Mouse (Mus musculus) embryonic fibroblast, embryonic 13.5 days (primary cell): Measurements from ENCODE around the gene Fam3c.

Experiments
- CTCF ChIP-seq: IDR thresholded peaks from 2 replicates; pipeline ENCODE4 v1.5.1; 2011; ENCODE audit warnings: mild to moderate bottlenecking, control low read depth, low read length, moderate library complexity, borderline replicate concordance; ENCODE audit not compliant: insufficient read depth
- POLR2A ChIP-seq: IDR thresholded peaks from 2 replicates; pipeline ENCODE4 v1.6.1; 2011; ENCODE audit warnings: low read depth, mild to moderate bottlenecking, control low read depth, low read length, moderate library complexity

DNA sequence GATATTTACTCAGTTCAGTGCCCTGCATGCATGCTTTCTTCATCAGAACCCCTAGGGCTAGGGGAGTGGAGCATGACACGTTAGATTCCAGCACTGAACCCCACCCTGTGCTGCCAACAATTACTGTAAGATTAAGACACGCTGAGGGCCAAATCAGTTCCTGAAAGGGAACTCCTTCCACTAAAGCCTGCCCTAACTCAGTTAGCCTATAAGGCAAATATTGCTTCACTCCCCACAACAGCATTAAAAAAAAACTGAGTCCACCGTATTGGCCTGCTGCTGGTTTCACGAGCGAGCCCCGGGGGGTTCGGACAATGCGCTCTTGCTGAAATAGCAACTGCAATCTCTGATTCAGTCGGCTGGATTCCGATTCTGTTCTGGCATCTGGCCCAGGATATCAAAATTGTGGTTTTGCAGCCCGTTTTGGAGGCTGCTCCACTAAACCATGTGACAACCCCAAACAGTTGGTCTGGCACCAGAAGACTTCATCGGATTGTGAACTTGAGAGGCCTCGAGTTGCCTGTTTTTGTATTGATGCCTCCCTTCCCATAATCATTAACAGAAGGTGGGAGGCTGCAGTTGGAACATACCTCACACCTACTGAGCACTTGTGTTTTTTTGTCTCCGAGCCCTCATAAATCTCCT is 75.7 kb downstream of the Fam3c start:
- TF ChIP-seq POLR2A (no peak), CTCF (no peak)
